Mouse (Mus musculus) embryonic fibroblast, embryonic 13.5 days (primary cell): ENCODE measurements around the gene Pmepa1.

ENCODE experiments used
- CTCF ChIP-seq: IDR thresholded peaks from 2 replicates; pipeline ENCODE4 v1.5.1; 2011; ENCODE audit warnings: mild to moderate bottlenecking, control low read depth, low read length, moderate library complexity, borderline replicate concordance; ENCODE audit not compliant: insufficient read depth
- POLR2A ChIP-seq: IDR thresholded peaks from 2 replicates; pipeline ENCODE4 v1.6.1; 2011; ENCODE audit warnings: low read depth, mild to moderate bottlenecking, control low read depth, low read length, moderate library complexity

DNA sequence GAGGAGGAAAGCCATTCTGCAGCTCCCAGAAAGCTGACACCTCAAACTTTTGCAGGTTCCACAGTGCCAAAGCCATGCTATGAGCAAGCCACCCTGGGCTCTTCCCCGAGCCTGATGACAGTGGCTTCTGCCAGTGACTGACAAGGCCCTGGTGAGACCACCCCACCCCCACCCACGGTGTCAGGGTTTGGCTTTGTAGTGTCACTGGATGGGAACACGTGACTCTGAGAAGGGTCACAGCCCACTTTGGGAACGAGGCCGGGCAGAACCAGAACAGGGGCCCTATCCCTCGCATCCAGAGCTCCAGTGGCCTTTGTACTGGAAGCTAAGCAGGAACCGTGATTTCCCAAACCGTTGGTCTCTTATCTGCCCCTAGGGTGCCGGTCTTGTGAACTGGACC is 6.1 kb downstream of the Pmepa1 start:
- TF ChIP-seq CTCF (no peak), POLR2A (no peak)
